Mouse (Mus musculus) cerebellum, adult 11 months (tissue): ENCODE results near the gene Noct.

Experiments
- DNase-seq: peaks from one replicate; pipeline ENCODE4 v3.0.0; 2022

Gene Noct

GRCm38 (mm10) chr3:51277201-51278150, 53.2 kb downstream of the Noct start:
- peak; percentile 79 for DNase-seq

- no peak for DNase-seq
These were observed 54.2 kb downstream of the Noct start for GRCm38 (mm10) chr3:51278433-51278832.

GRCm38 (mm10) chr3:51281727-51282126, 57.5 kb downstream of the Noct start:
- no peak for DNase-seq

GRCm38 (mm10) chr3:51284375-51284774, 60.1 kb downstream of the Noct start:
- DNase-seq: no peak

- DNase-seq: peak; percentile 78
These were observed 64.9 kb downstream of the Noct start for GRCm38 (mm10) chr3:51288880-51289821.

GRCm38 (mm10) chr3:51294251-51294650, 70.0 kb downstream of the Noct start:
- no peak for DNase-seq

- DNase-seq: no peak
These were observed 71.0 kb downstream of the Noct start for GRCm38 (mm10) chr3:51295225-51295624.

- no peak for DNase-seq
These were observed 72.5 kb downstream of the Noct start for GRCm38 (mm10) chr3:51296790-51297189.
